Mouse (Mus musculus) left cerebral cortex, adult 8-10 months (tissue): ENCODE data around the gene Mcemp1. TPM values are rescaled to one million over a fixed set of nuclear protein-coding genes. Genes with fewer than 3 reads are reported as not detected.

Source experiments
- total RNA-seq, 4 experiments: library from RNA; stranded (reverse); gene quantifications; 2 replicates each; pipeline ENCODE4 v1.2.4; 2022

The Mcemp1 gene
- total RNA-seq, 4 experiments from 2014 or later: 0.42 to 0.59 TPM; not detected in 2

Other genes with a start within 250 kb of the Mcemp1 start
- 1 to 10 TPM in 1 of 4 experiments, under 1 TPM in 3; 0.41 to 1.0 (median 0.90) TPM for gene Pex11g, start 198.1 kb upstream of the Mcemp1 start, total RNA-seq
- gene Tex45, start 194.9 kb upstream of the Mcemp1 start, total RNA-seq: under 1 TPM in 1 of 4 experiments, not detected in 3; 0.30 TPM
- 10 to 100 TPM; 30.8 to 36.0 (median 31.9) TPM for gene Zfp358, start 172.6 kb upstream of the Mcemp1 start, total RNA-seq
- 100 to 1,000 TPM in 1 of 4 experiments, 10 to 100 TPM in 3; 85.3 to 100 (median 94.8) TPM for gene Mcoln1, start 165.3 kb upstream of the Mcemp1 start, total RNA-seq
- gene Pnpla6, start 150.4 kb upstream of the Mcemp1 start, total RNA-seq: 10 to 100 TPM; 62.6 to 70.7 (median 67.0) TPM
- gene C330021F23Rik, start 97.8 kb upstream of the Mcemp1 start, total RNA-seq: not detected
- gene Camsap3, start 78.5 kb upstream of the Mcemp1 start, total RNA-seq: 10 to 100 TPM; 29.0 to 34.2 (median 32.6) TPM
- 10 to 100 TPM; 38.1 to 41.5 (median 40.5) TPM for gene Xab2, start 44.4 kb upstream of the Mcemp1 start, total RNA-seq
- 10 to 100 TPM; 55.9 to 90.3 (median 75.7) TPM for gene Pet100, start 44.2 kb upstream of the Mcemp1 start, total RNA-seq
- gene Pcp2, start 40.2 kb upstream of the Mcemp1 start, total RNA-seq: not detected
- 10 to 100 TPM; 55.4 to 80.3 (median 63.3) TPM for gene Stxbp2, start 34.8 kb upstream of the Mcemp1 start, total RNA-seq
- 1 to 10 TPM in 3 of 4 experiments, under 1 TPM in 1; 0.96 to 1.5 (median 1.1) TPM for gene Retn, start 10.0 kb upstream of the Mcemp1 start, total RNA-seq
- gene Fcor, start 6.6 kb downstream of the Mcemp1 start, total RNA-seq: 10 to 100 TPM; 11.6 to 18.0 (median 13.9) TPM
- 10 to 100 TPM; 27.3 to 29.4 (median 28.7) TPM for gene Trappc5, start 10.5 kb downstream of the Mcemp1 start, total RNA-seq
- gene Fcer2a, start 28.4 kb downstream of the Mcemp1 start, total RNA-seq: not detected
- under 1 TPM in 2 of 4 experiments, not detected in 2; 0.27 to 0.40 TPM for gene Clec4g, start 54.9 kb downstream of the Mcemp1 start, total RNA-seq
- 1 to 10 TPM in 3 of 4 experiments, under 1 TPM in 1; 0.41 to 1.5 (median 1.2) TPM for gene Cd209a, start 83.2 kb downstream of the Mcemp1 start, total RNA-seq
- gene Cd209e, start 188.6 kb downstream of the Mcemp1 start, total RNA-seq: not detected
- gene Cd209d, start 212.8 kb downstream of the Mcemp1 start, total RNA-seq: not detected